Mouse (Mus musculus) liver, embryonic 13.5 days (tissue): ENCODE data around the gene Tnpo1. TPM values are rescaled to one million over a fixed set of nuclear protein-coding genes. Genes with fewer than 3 reads are reported as not detected.

Experiments used
- ATAC-seq: fragments of 200-750 bp; cut with Nextera tagmentation; 2 replicates; pipeline ENCODE4 v1.8.0; 2017; ENCODE audit warnings: low read depth, mild to moderate bottlenecking, moderate number of reproducible peaks, moderate library complexity
- DNase-seq: peaks from one replicate; pipeline ENCODE4 v3.0.0; 2022
- H3K27ac ChIP-seq: fragments of 300-500 bp; sonication (generic); 2 replicates; pipeline ENCODE4 v1.5.1; 2015; ENCODE audit warnings: moderate library complexity, mild to moderate bottlenecking, inconsistent platforms
- H3K27me3 ChIP-seq: fragments of 300-500 bp; sonication (generic); 2 replicates; pipeline ENCODE4 v1.6.1; 2015; ENCODE audit warnings: mild to moderate bottlenecking, inconsistent platforms
- H3K36me3 ChIP-seq: fragments of 300-500 bp; sonication (generic); 2 replicates; pipeline ENCODE4 v1.6.1; 2015; ENCODE audit warnings: mild to moderate bottlenecking, inconsistent platforms
- H3K4me1 ChIP-seq: fragments of 300-500 bp; sonication (generic); replicated peaks from 2 replicates; pipeline ENCODE4 v1.6.1; 2015; ENCODE audit warnings: inconsistent platforms
- H3K4me2 ChIP-seq: fragments of 300-500 bp; sonication (generic); 2 replicates; pipeline ENCODE4 v1.6.1; 2015; ENCODE audit warnings: inconsistent platforms, mild to moderate bottlenecking, moderate library complexity
- H3K4me3 ChIP-seq: fragments of 300-500 bp; sonication (generic); replicated peaks from 2 replicates; pipeline ENCODE4 v1.5.1; 2015; ENCODE audit warnings: mild to moderate bottlenecking, inconsistent platforms
- H3K9ac ChIP-seq: fragments of 300-500 bp; sonication (generic); 2 replicates; pipeline ENCODE4 v1.6.1; 2015; ENCODE audit warnings: mild to moderate bottlenecking, inconsistent platforms
- H3K9me3 ChIP-seq: fragments of 300-500 bp; sonication (generic); replicated peaks from 2 replicates; pipeline ENCODE4 v1.6.1; 2016; ENCODE audit warnings: inconsistent platforms
- WGBS: fragments of 180-500 bp; shearing (Covaris S2); methylation state at CpG from one replicate; pipeline ENCODE4 v1.1.7; 2015; ENCODE audit not compliant: insufficient replicate concordance; 5-methylcytosine and 5-hydroxymethylcytosine counted together
- polyA plus RNA-seq: library from polyadenylated mRNA; unstranded; fragments of >200 nt; fragmentation: Nextera tagmentation; extraction: Ambion mirVana; gene quantifications from 2 replicates; pipeline ENCODE4 v1.2.1, GENCODE M21; 2015

Gene Tnpo1
- polyA plus RNA-seq, 1 experiment from 2014 or later: 26.5 TPM

GRCm38 (mm10) chr13:98889211-98889610, 37.0 kb downstream of the Tnpo1 start:
- no peak for ATAC-seq
- H3K4me1 ChIP-seq: peaks cover 48% of the 10 kb centered on the region
- H3K27ac ChIP-seq: no peak overlapping the region
- no peaks in the 10 kb centered on the region for H3K9me3 ChIP-seq
- H3K27me3 ChIP-seq: no peaks in the 10 kb centered on the region
- H3K4me3 ChIP-seq: peak overlapping the region; percentile 24; the same call in 1 of the 2 replicates
- no peak for DNase-seq
- peak overlapping the region; percentile 46; the same call in 1 of the 2 replicates for H3K9ac ChIP-seq
- H3K36me3 ChIP-seq: peaks cover 41% of the 10 kb centered on the region
- 87% methylated on average over 11 of the region's 12 CpGs for WGBS
- H3K4me2 ChIP-seq: peak overlapping the region; percentile 44

- ATAC-seq: no peak
Observed at GRCm38 (mm10) chr13:98883774-98884173, 42.4 kb downstream of the Tnpo1 start.

DNA sequence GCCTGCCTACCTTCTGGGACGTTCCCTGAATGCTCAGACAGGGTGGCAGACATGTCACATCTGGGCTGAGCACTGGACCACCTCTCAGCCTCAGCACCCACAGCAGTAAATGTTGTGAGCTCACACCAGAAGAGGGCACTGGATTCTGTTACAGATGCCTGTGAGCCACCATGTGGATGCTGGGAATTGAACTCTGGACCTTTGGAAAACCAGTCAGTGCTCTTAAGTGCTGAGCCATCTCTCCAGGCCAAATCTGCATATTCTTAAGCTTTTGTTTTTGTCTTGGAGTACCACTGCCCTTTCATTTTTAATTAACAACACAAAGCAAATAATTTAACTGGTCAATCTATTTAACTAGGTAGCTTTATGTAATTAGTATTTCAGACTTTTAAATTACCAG, 44.2 kb downstream of the Tnpo1 start:
- no peaks in the 10 kb centered on the region for H3K27me3 ChIP-seq
- no peaks in the 10 kb centered on the region for H3K9me3 ChIP-seq
- no peak overlapping the region for H3K9ac ChIP-seq
- H3K27ac ChIP-seq: no peak overlapping the region
- WGBS: 90% methylated on average over 1 of the region's 1 CpGs
- no peak overlapping the region for H3K4me3 ChIP-seq
- no peak overlapping the region for H3K4me2 ChIP-seq
- DNase-seq (no peak), ATAC-seq (no peak)
- 0 out of 2 replicates have a peak, but pooled peaks cover 3% of the 10 kb centered on the region for H3K4me1 ChIP-seq
- H3K36me3 ChIP-seq: peaks cover 91% of the 10 kb centered on the region

More at GRCm38 (mm10) chr13:98883774-98884173, 42.4 kb downstream of the Tnpo1 start:
- H3K4me1 ChIP-seq: peaks cover 6% of the 10 kb centered on the region
- no peak for DNase-seq
- H3K4me2 ChIP-seq: no peak overlapping the region
- WGBS: 92% methylated on average over 5 of the region's 5 CpGs
- peaks cover 89% of the 10 kb centered on the region for H3K36me3 ChIP-seq
- no peaks in the 10 kb centered on the region for H3K9me3 ChIP-seq
- H3K27ac ChIP-seq: no peak overlapping the region
- H3K9ac ChIP-seq: no peak overlapping the region
- no peaks in the 10 kb centered on the region for H3K27me3 ChIP-seq
- no peak overlapping the region for H3K4me3 ChIP-seq

DNA sequence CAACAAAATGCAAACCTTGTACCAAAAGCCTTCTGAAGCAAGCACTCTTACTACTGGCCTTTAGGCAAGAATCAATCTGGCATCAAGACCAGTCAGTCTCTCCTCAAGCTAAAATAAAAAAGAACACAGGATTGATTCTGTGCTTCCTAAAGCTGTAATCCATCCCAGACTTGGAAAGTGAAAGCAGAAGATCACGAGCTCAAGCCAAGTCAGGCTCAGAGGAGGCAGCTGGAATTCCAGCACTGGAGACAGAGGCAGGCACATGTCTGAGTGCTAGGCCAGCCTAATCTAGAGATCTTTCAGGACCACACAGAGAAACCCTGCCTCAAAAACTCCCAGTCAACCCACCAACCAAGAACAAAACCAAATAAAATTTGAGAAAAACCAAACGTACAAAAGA, 45.8 kb downstream of the Tnpo1 start:
- 70% methylated on average over 2 of the region's 2 CpGs for WGBS
- Histone ChIP-seq H3K36me3 (peaks cover 81% of the 10 kb centered on the region), H3K4me2 (no peak overlapping the region), H3K27ac (no peak overlapping the region), H3K4me1 (no peaks in the 10 kb centered on the region), H3K27me3 (no peaks in the 10 kb centered on the region), H3K4me3 (no peak overlapping the region), H3K9ac (no peak overlapping the region), H3K9me3 (no peaks in the 10 kb centered on the region)
- ATAC-seq: no peak
- no peak for DNase-seq

DNA sequence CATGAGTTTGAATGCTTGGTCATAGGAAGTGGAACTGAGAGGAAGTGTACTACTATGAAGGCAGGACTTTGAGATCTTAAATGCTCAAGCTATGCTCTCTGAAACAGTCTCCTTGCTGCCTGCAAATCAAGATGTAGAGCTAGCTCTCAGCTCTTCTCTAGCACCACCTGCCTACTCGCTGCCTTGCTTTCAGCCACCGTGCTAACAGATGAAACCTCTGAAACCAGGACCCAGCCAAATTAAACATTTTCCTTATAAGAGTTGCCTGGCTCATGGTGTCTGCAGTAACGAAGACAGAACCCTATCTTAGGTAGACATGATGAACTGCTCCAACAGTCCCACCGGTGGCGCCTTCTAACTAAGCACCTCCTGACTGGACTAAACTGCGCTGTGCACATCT, 46.8 kb downstream of the Tnpo1 start:
- ATAC-seq (no peak), DNase-seq (no peak)
- Histone ChIP-seq H3K27ac (no peak overlapping the region), H3K4me2 (no peak overlapping the region), H3K9ac (no peak overlapping the region), H3K36me3 (peaks cover 80% of the 10 kb centered on the region), H3K27me3 (no peaks in the 10 kb centered on the region), H3K4me1 (no peaks in the 10 kb centered on the region), H3K4me3 (no peak overlapping the region), H3K9me3 (no peaks in the 10 kb centered on the region)
- WGBS: 91% methylated on average over 6 of the region's 6 CpGs

GRCm38 (mm10) chr13:98877165-98877564, 49.0 kb downstream of the Tnpo1 start:
- DNase-seq: no peak
- H3K9me3 ChIP-seq: no peaks in the 10 kb centered on the region
- H3K27me3 ChIP-seq: no peaks in the 10 kb centered on the region
- H3K4me2 ChIP-seq: no peak overlapping the region
- H3K36me3 ChIP-seq: peaks cover 79% of the 10 kb centered on the region
- WGBS: 81% methylated on average over 2 of the region's 2 CpGs
- H3K27ac ChIP-seq: no peak overlapping the region
- no peak overlapping the region for H3K9ac ChIP-seq
- peaks cover 11% of the 10 kb centered on the region for H3K4me1 ChIP-seq
- no peak overlapping the region for H3K4me3 ChIP-seq
- ATAC-seq: no peak

- 79% methylated on average over 3 of the region's 3 CpGs for WGBS
- H3K4me2 ChIP-seq: no peak overlapping the region
- H3K27ac ChIP-seq: no peak overlapping the region
- DNase-seq (no peak), ATAC-seq (no peak)
- H3K4me1 ChIP-seq: peaks cover 22% of the 10 kb centered on the region
- no peak overlapping the region for H3K4me3 ChIP-seq
- H3K9me3 ChIP-seq: no peaks in the 10 kb centered on the region
- no peak overlapping the region for H3K9ac ChIP-seq
- H3K27me3 ChIP-seq: no peaks in the 10 kb centered on the region
- peaks cover 84% of the 10 kb centered on the region for H3K36me3 ChIP-seq
Observed at GRCm38 (mm10) chr13:98874727-98875126, 51.5 kb downstream of the Tnpo1 start.

- Histone ChIP-seq H3K4me3 (no peak overlapping the region), H3K9me3 (no peaks in the 10 kb centered on the region), H3K27me3 (no peaks in the 10 kb centered on the region), H3K27ac (no peak overlapping the region), H3K4me1 (peaks cover 22% of the 10 kb centered on the region), H3K36me3 (peaks cover 86% of the 10 kb centered on the region), H3K4me2 (no peak overlapping the region), H3K9ac (no peak overlapping the region)
- 72% methylated on average over 7 of the region's 7 CpGs for WGBS
- no peak for DNase-seq
- no peak for ATAC-seq
Observed at GRCm38 (mm10) chr13:98872273-98872847, 53.8 kb downstream of the Tnpo1 start.

DNA sequence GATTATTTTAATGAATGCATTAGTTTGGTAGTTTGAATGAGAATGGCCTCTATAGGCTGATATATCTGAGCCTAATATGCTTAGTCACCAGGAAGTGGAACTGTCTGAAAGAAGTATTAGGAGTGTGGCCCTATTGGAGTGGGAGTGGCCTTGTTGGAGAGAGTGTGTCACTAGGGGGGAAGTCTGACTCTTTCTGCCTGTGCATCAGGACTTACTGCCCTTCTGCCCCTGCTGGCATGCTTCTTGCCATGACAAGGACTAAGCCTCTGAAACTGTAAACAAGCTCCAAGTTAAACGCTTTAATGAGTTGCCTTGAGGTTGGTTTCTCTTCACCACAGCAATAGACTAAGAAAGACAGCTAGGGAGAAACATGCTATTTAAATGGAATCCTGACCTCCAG, 54.9 kb downstream of the Tnpo1 start:
- H3K9ac ChIP-seq: no peak overlapping the region
- no peaks in the 10 kb centered on the region for H3K27me3 ChIP-seq
- H3K27ac ChIP-seq: no peak overlapping the region; the same call in 1 of the 2 replicates
- no peak overlapping the region for H3K4me2 ChIP-seq
- H3K9me3 ChIP-seq: no peaks in the 10 kb centered on the region
- H3K4me3 ChIP-seq: no peak overlapping the region
- no peak for DNase-seq
- peaks cover 22% of the 10 kb centered on the region for H3K4me1 ChIP-seq
- ATAC-seq: peak; percentile 49; the same call in 1 of the 2 replicates
- 59% methylated on average over 1 of the region's 1 CpGs for WGBS
- H3K36me3 ChIP-seq: peaks cover 86% of the 10 kb centered on the region

- no peak for ATAC-seq
- 87% methylated on average over 9 of the region's 9 CpGs for WGBS
Observed at GRCm38 (mm10) chr13:98868236-98868923, 57.8 kb downstream of the Tnpo1 start.

DNA sequence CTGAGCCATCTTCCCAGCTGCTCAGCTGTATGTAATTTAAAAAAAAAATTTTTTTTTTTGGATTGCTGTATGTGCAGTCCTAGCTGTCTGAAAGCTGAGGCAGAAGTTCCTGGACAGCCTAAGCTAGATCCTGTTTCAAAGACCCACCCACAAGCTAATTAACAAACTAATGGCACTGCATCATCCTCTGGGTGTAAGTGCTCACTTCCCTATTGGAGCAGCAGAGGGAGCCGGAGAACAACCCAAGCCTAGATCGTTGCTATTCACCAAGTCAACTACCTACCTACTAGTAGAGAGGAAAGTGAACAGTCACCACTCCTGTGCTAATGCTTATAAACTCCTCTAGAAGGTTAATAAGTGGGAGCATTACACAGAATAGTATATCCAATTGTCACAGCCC, 58.4 kb downstream of the Tnpo1 start:
- peaks cover 18% of the 10 kb centered on the region for H3K4me1 ChIP-seq
- no peak overlapping the region for H3K4me2 ChIP-seq
- ATAC-seq (0 out of 2 replicates have a peak, but pooled peaks have one; percentile 38), DNase-seq (peak; percentile 20)
- H3K36me3 ChIP-seq: peaks cover 90% of the 10 kb centered on the region
- H3K9ac ChIP-seq: no peak overlapping the region
- 54% methylated on average over 2 of the region's 2 CpGs for WGBS
- H3K27ac ChIP-seq: no peak overlapping the region
- no peaks in the 10 kb centered on the region for H3K9me3 ChIP-seq
- H3K27me3 ChIP-seq: no peaks in the 10 kb centered on the region
- no peak overlapping the region for H3K4me3 ChIP-seq

More at GRCm38 (mm10) chr13:98868236-98868923, 57.8 kb downstream of the Tnpo1 start:
- no peak overlapping the region for H3K9ac ChIP-seq
- H3K4me3 ChIP-seq: no peak overlapping the region
- peaks cover 18% of the 10 kb centered on the region for H3K4me1 ChIP-seq
- H3K27me3 ChIP-seq: no peaks in the 10 kb centered on the region
- H3K4me2 ChIP-seq: no peak overlapping the region
- no peak overlapping the region; the same call in 1 of the 2 replicates for H3K27ac ChIP-seq
- peaks cover 90% of the 10 kb centered on the region for H3K36me3 ChIP-seq
- no peak for DNase-seq
- H3K9me3 ChIP-seq: no peaks in the 10 kb centered on the region

DNA sequence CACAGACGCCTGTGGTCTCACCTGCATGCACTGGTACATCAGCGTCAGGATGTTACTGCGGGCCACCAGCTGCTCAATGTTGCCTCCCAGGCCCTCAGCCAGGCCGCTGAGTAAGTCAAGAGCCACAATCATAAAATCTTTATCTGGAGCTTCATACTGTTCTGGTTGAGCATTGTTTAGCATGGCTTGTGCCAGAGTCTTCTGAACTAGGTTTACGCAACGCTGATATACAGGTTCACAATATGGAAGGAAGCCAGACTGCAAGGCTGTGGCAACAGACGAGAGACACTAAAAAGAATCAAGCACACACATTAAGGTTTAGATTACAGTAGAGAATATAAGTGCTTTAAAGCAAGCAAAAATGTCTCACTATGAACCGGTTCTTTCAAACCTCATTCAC, 70.9 kb downstream of the Tnpo1 start:
- no peaks in the 10 kb centered on the region for H3K9me3 ChIP-seq
- no peak overlapping the region for H3K4me2 ChIP-seq
- no peak overlapping the region for H3K9ac ChIP-seq
- peaks cover 76% of the 10 kb centered on the region for H3K36me3 ChIP-seq
- no peaks in the 10 kb centered on the region for H3K27me3 ChIP-seq
- H3K4me1 ChIP-seq: no peaks in the 10 kb centered on the region
- ATAC-seq: no peak
- WGBS: 87% methylated on average over 8 of the region's 8 CpGs
- no peak overlapping the region for H3K4me3 ChIP-seq
- DNase-seq: no peak
- H3K27ac ChIP-seq: no peak overlapping the region
